Mouse (Mus musculus) kidney, embryonic 14.5 days (tissue): ENCODE measurements at regions not wholly inside any gene's neighbourhood (a gene's known extent, or its start where the extent isn't known, plus 50 kb on each side); places are given as distances from the start of the nearest gene placed in this dataset.

Experiments
- ATAC-seq: fragments of 200-750 bp; cut with Nextera tagmentation; 2 replicates; pipeline ENCODE4 v1.8.0; 2017; ENCODE audit warnings: moderate number of reproducible peaks, mild to moderate bottlenecking, moderate TSS enrichment, moderate library complexity; ENCODE audit not compliant: low FRiP score, low TSS enrichment
- H3K27ac ChIP-seq: fragments of 300-500 bp; sonication (generic); 2 replicates; pipeline ENCODE4 v1.5.1; 2014; ENCODE audit warnings: low read depth, mild to moderate bottlenecking, low read length, moderate library complexity, mixed read lengths
- H3K27me3 ChIP-seq: fragments of 300-500 bp; sonication (generic); 2 replicates; pipeline ENCODE4 v1.6.1; 2014; ENCODE audit warnings: mild to moderate bottlenecking, low read length; ENCODE audit not compliant: control insufficient read depth, insufficient read depth
- H3K36me3 ChIP-seq: fragments of 300-500 bp; sonication (generic); 2 replicates; pipeline ENCODE4 v1.6.1; 2014; ENCODE audit warnings: low read length, mixed read lengths; ENCODE audit not compliant: control insufficient read depth, insufficient read depth
- H3K4me1 ChIP-seq: fragments of 300-500 bp; sonication (generic); 2 replicates; pipeline ENCODE4 v1.6.1; 2014; ENCODE audit warnings: low read length, mixed read lengths; ENCODE audit not compliant: control insufficient read depth, insufficient read depth
- H3K4me2 ChIP-seq: fragments of 300-500 bp; sonication (generic); replicated peaks from 2 replicates; pipeline ENCODE4 v1.6.1; 2014; ENCODE audit warnings: low read depth, mild to moderate bottlenecking, low read length
- H3K4me3 ChIP-seq: fragments of 300-500 bp; sonication (generic); 2 replicates; pipeline ENCODE4 v1.5.1; 2014; ENCODE audit warnings: mild to moderate bottlenecking, low read length
- H3K9ac ChIP-seq: fragments of 300-500 bp; sonication (generic); 2 replicates; pipeline ENCODE4 v1.6.1; 2014; ENCODE audit warnings: low read depth, mild to moderate bottlenecking, low read length, moderate library complexity
- H3K9me3 ChIP-seq: fragments of 300-500 bp; sonication (generic); 2 replicates; pipeline ENCODE4 v1.6.1; 2016; ENCODE audit warnings: low read length; ENCODE audit not compliant: control insufficient read depth
- WGBS: fragments of 180-500 bp; shearing (Covaris S2); extraction: QIAGEN DNeasy Blood & Tissue Kit; methylation state at CpG from one replicate; pipeline ENCODE4 v1.1.7; 2014; 5-methylcytosine and 5-hydroxymethylcytosine counted together

DNA sequence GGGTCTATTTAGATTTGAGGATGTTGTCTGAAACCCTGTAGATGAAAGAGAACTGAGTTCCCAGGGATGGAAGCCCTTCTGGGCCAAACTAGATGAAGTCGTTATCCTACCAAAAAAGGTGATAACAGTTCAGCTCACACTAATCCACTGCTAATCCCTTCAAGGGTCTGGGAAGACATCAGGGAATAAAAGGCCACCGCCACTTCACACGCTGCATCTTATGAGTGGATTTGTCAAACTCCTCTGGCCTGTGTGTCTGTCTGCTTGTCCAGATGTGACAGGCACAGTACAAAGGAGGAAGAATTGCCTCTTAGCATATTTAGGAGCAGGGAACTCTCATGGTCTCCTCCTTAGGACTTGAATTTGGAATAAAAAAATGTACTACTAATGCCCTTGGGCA, 171.2 kb upstream of the Tshz3 start:
- no peak overlapping the region for H3K27ac ChIP-seq
- H3K36me3 ChIP-seq = no peaks in the 10 kb centered on the region
- no peaks in the 10 kb centered on the region for H3K4me1 ChIP-seq
- 0 out of 2 replicates have a peak, but pooled peaks cover 2% of the 10 kb centered on the region for H3K9me3 ChIP-seq
- WGBS = 81% methylated on average over 3 of the region's 3 CpGs
- no peak overlapping the region for H3K4me2 ChIP-seq
- no peak overlapping the region for H3K4me3 ChIP-seq
- H3K27me3 ChIP-seq = no peaks in the 10 kb centered on the region
- no peak for ATAC-seq
- H3K9ac ChIP-seq = no peak overlapping the region

DNA sequence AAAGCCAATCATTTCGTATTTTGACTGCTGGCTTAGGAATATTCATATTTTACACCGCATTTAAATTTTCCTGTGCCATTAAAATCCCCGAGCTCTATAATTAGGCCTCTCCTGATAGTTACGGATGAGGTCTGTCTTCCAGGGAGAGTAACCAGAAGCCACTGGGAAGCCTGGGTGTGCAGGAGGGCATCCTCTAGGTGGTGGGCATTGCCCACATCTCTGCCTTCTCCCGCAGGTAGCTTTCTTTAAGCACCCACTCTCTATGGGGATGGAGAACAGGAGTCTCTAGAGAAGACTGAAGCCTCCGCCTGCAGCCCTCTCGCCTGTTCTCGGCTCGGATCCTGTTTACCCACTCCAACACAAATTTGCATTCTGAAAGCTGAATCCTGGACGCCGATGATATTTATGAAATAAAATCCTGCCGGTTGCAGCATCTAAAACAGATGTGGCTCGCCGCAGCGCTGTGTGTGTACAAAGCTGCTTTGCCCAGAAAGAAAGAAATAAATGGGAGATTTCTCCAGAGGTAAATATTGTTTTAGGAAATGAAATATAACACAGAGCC, 168.3 kb upstream of the Tshz3 start:
- no peak overlapping the region for H3K27ac ChIP-seq
- H3K27me3 ChIP-seq = no peaks in the 10 kb centered on the region
- no peaks in the 10 kb centered on the region for H3K4me1 ChIP-seq
- no peak overlapping the region for H3K9ac ChIP-seq
- no peak overlapping the region for H3K4me3 ChIP-seq
- ATAC-seq = no peak
- WGBS = 77% methylated on average over 15 of the region's 15 CpGs
- H3K9me3 ChIP-seq = 0 out of 2 replicates have a peak, but pooled peaks cover 3% of the 10 kb centered on the region
- no peaks in the 10 kb centered on the region for H3K36me3 ChIP-seq
- H3K4me2 ChIP-seq = no peak overlapping the region

DNA sequence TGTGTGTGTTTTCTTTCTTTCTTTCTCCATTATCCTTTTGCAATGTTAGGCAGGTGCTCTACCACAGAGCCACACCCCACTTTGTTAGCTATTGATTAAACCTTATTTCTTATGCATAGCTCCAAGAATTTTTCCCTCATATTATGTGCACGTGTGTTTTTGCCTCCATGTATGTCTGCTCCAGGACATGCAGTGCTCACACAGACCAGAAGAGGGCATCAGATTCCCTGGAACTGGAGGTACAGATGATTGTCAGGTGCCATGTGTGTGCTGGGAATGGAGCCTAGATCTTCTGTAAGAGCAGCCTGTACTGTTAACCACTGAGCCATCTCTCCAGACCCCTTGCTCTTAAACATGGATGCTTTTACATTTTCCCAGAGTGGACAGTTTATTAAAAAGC, 166.4 kb upstream of the Tshz3 start:
- no peak overlapping the region for H3K9ac ChIP-seq
- H3K4me1 ChIP-seq = no peaks in the 10 kb centered on the region
- H3K9me3 ChIP-seq = 0 out of 2 replicates have a peak, but pooled peaks cover 3% of the 10 kb centered on the region
- WGBS = 90% methylated on average over 1 of the region's 1 CpGs
- H3K36me3 ChIP-seq = no peaks in the 10 kb centered on the region
- no peak overlapping the region for H3K4me3 ChIP-seq
- no peaks in the 10 kb centered on the region for H3K27me3 ChIP-seq
- no peak overlapping the region for H3K27ac ChIP-seq
- H3K4me2 ChIP-seq = no peak overlapping the region
- no peak for ATAC-seq

DNA sequence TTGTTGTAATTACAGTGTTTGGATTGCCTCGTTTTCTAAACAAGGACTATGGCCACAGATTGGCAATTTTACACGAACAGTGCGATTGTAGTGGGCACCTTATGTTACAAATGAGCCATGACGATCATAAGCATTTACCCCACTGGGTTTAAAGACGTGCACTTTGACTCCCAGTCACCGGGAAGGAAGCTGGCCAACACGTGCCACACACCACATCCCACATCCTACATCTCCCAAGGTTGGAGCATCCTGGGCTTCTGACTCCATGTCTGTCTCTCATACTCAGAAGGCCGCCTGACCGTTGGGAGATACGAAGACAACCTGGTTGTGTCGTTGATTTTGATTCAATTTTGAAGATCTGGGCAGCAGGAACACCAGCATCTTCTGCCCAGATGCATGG, 159.8 kb upstream of the Tshz3 start:
- ATAC-seq = no peak
- Histone ChIP-seq H3K27me3 (no peaks in the 10 kb centered on the region), H3K36me3 (no peaks in the 10 kb centered on the region), H3K9ac (no peak overlapping the region), H3K27ac (no peak overlapping the region), H3K4me2 (no peak overlapping the region), H3K9me3 (no peaks in the 10 kb centered on the region), H3K4me1 (no peaks in the 10 kb centered on the region), H3K4me3 (no peak overlapping the region)
- WGBS = 87% methylated on average over 11 of the region's 11 CpGs

DNA sequence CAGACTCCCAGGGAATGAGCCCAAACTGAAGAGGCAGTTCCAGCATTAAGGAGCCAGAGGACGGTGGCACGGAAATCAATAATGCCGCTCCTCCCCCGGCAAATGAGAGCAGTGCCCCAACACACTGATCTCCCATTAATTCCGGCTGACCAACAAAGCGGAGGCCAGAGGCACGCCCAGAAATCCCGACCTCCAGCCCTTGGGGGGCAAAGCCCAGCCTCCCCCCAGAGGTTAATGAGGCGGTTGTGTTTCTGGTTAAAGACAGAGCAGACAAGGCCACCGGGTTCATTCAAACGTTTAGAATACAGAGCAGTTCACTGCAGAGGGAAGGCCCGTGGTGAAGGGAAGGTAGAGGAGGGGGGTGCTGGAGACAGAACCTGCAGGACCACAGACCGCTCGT, 149.9 kb upstream of the Tshz3 start:
- Histone ChIP-seq H3K4me3 (no peak overlapping the region), H3K27ac (no peak overlapping the region), H3K9me3 (no peaks in the 10 kb centered on the region), H3K9ac (no peak overlapping the region), H3K27me3 (peaks cover 4% of the 10 kb centered on the region), H3K4me2 (peak overlapping the region; percentile 24; the same call in 1 of the 2 replicates), H3K36me3 (no peaks in the 10 kb centered on the region), H3K4me1 (no peaks in the 10 kb centered on the region)
- WGBS = 3% methylated on average over 14 of the region's 14 CpGs
- peak; percentile 84 for ATAC-seq

DNA sequence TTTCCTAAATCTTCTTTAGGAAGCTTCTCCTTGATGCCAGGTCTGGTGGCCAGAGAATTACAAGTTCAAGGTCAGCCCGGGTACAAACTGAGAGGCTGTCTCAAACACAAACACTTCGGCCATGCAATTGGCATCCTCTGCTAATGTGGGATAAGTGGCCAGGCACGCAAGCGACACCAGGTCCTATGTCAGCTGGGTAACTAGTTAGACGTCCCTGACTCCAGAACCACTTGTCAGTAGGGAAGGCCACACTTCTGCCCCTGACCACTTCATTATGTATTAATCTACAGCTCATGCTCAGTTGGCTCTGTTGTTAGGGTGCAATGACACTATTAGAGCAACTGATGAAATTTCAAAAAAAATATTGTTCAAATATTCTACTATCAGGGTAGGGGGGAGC, 149.5 kb upstream of the Tshz3 start:
- no peak overlapping the region for H3K4me3 ChIP-seq
- H3K9me3 ChIP-seq = no peaks in the 10 kb centered on the region
- H3K27me3 ChIP-seq = peaks cover 4% of the 10 kb centered on the region
- H3K4me1 ChIP-seq = no peaks in the 10 kb centered on the region
- H3K9ac ChIP-seq = no peak overlapping the region
- no peak overlapping the region for H3K4me2 ChIP-seq
- no peak for ATAC-seq
- no peak overlapping the region for H3K27ac ChIP-seq
- WGBS = 56% methylated on average over 5 of the region's 5 CpGs
- H3K36me3 ChIP-seq = no peaks in the 10 kb centered on the region

DNA sequence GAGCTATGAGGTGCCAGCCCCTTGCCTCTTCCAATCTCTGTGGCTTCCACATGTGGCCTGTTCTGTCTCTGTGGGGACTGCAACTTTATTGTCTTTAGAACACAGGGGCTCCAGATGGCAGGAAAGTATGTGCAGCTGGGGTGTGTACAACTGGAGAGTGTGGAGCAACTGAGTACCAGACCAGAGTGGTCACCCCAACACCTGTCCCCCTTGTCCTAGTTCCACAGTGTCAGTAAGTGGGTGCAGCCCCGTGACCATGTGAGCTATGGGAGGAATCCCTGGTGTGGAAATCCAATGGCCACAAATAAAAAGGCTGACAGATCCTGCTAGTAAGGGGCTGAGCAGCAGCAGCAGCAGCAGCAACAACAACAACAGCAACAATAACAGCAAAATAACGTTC, 126.9 kb upstream of the Tshz3 start:
- ATAC-seq = no peak
- Histone ChIP-seq H3K36me3 (no peaks in the 10 kb centered on the region), H3K27me3 (no peaks in the 10 kb centered on the region), H3K4me2 (no peak overlapping the region), H3K4me3 (no peak overlapping the region), H3K4me1 (no peaks in the 10 kb centered on the region), H3K9ac (no peak overlapping the region), H3K27ac (no peak overlapping the region), H3K9me3 (no peaks in the 10 kb centered on the region)
- 72% methylated on average over 2 of the region's 2 CpGs for WGBS

DNA sequence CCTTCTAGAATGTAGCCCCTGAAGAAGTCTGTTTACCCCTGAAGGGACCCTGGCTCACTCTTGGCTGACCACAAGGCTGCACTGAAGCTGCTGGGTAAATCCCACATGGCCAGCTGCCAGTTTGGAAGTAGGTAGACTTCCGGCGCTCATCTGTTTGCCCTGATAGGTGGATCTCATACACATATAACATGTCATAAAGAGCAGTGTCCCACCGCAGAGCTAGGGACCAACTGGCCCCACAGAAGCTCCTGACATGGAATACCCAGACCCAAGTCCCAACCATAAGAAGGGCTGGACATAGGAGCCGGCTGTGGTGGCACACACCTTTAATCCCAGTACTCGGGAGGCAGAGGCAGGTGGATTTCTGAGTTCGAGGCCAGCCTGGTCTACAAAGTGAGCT, 115.8 kb upstream of the Tshz3 start:
- no peak overlapping the region for H3K27ac ChIP-seq
- H3K4me1 ChIP-seq = no peaks in the 10 kb centered on the region
- 91% methylated on average over 6 of the region's 6 CpGs for WGBS
- no peaks in the 10 kb centered on the region for H3K9me3 ChIP-seq
- H3K4me3 ChIP-seq = no peak overlapping the region
- H3K9ac ChIP-seq = no peak overlapping the region
- no peak for ATAC-seq
- no peaks in the 10 kb centered on the region for H3K36me3 ChIP-seq
- no peaks in the 10 kb centered on the region for H3K27me3 ChIP-seq
- no peak overlapping the region for H3K4me2 ChIP-seq

DNA sequence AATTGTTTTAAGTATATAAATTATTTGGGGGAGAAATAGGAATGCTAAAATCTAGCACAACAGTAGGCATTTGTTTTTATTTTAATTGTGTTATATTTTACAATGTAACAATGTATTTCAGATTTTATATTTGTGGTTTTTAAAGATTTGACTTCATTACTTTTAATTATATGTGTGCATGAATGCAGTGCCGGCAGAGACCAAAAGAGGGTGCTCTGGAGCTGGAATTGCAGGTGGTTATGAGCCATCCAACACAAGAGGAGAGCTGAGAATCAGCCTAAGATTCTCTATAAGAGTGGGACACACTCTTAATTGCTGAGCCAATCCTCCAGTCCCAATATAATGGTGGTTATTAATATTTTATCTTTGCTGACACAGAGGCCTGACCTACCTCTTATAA, 112.9 kb upstream of the Tshz3 start:
- WGBS = 83% methylated on average over 1 of the region's 1 CpGs
- H3K9me3 ChIP-seq = no peaks in the 10 kb centered on the region
- H3K36me3 ChIP-seq = no peaks in the 10 kb centered on the region
- H3K9ac ChIP-seq = no peak overlapping the region
- H3K27ac ChIP-seq = no peak overlapping the region
- H3K27me3 ChIP-seq = no peaks in the 10 kb centered on the region
- no peak for ATAC-seq
- no peak overlapping the region for H3K4me2 ChIP-seq
- no peaks in the 10 kb centered on the region for H3K4me1 ChIP-seq
- H3K4me3 ChIP-seq = no peak overlapping the region
